14 mouse cellular contexts compared by ENCODE assay signal in genomic region chr4:139341556-139342233, GRCm38 (mm10). TPM values are rescaled to one million over a fixed set of nuclear protein-coding genes. Genes with fewer than 3 reads are reported as not detected.
DNase-seq lines count a peak whose midpoint lies in the region; ATAC-seq and TF ChIP-seq lines count a peak whose summit lies in the region.
"Had no signal": no experiment of that assay in that cellular context is flagged by ENCODE, and none has a peak within 500 bp of the region (broad histone marks: within the 10 kb centered on the region; RNA-seq: fewer than 3 reads in every experiment).

No protein-coding gene starts in this region.

- no peak overlapping the region for H3K4me2 ChIP-seq in kidney, embryonic 14.5 days (replicated peaks; ENCODE audit: low read depth, low read length)
- H3K4me2 ChIP-seq: heart, embryonic 13.5 days; limb, embryonic 15.5 days; midbrain, embryonic 13.5 days; neural tube, embryonic 15.5 days had no signal

- no peaks in the 10 kb centered on the region; the same call in 1 of the 2 replicates for H3K27me3 ChIP-seq in kidney, embryonic 14.5 days (ENCODE audit: control insufficient read depth, insufficient read depth, low read length)

- H3K4me3 ChIP-seq in kidney, embryonic 14.5 days (ENCODE audit: low read length), result no peak overlapping the region
- no peak overlapping the region for H3K4me3 ChIP-seq in bone marrow, adult 2 months (replicated peaks; ENCODE audit: control insufficient read depth, low read depth, low read length)
- H3K4me3 ChIP-seq: heart, embryonic 13.5 days; limb, embryonic 15.5 days; midbrain, embryonic 13.5 days; neural tube, embryonic 15.5 days had no signal

- DNase-seq in kidney, adult 8-10 months, result peak; percentile 44 to 45
- peak; percentile 17 for DNase-seq in Muller cell, postnatal 12 days (ENCODE audit: inconsistent ontology term)
- no peak for DNase-seq in T-cell, adult 2 months (ENCODE audit: low spot score)
- DNase-seq in embryo, embryonic 11 days, result no peak
- DNase-seq in natural killer cell, adult 2 months (ENCODE audit: low spot score in 2 of 2), result no peak
- DNase-seq: layer of hippocampus, postnatal 36 days had no signal

- 77% methylated on average over 7 of the region's 7 CpGs for WGBS in kidney, embryonic 14.5 days
- WGBS in bone marrow, adult 2 months, result 70% methylated on average over 7 of the region's 7 CpGs

- H3K4me1 ChIP-seq in kidney, embryonic 14.5 days (ENCODE audit: control insufficient read depth, insufficient read depth, low read length), result no peaks in the 10 kb centered on the region
- H3K4me1 ChIP-seq in bone marrow, adult 2 months (ENCODE audit: control insufficient read depth, insufficient read depth, low read length), result peaks cover 3% of the 10 kb centered on the region
- H3K4me1 ChIP-seq: midbrain, embryonic 13.5 days; neural tube, embryonic 15.5 days had no signal

- H3K36me3 ChIP-seq in kidney, embryonic 14.5 days (ENCODE audit: control insufficient read depth, insufficient read depth, low read length), result peaks cover 15% of the 10 kb centered on the region

- no peak for ATAC-seq in kidney, embryonic 14.5 days (ENCODE audit: low FRiP score, low TSS enrichment)
- 0 out of 2 replicates have a peak, but pooled peaks have one; percentile 19 for ATAC-seq in monocyte, adult 5-6 weeks (replicated peaks; ENCODE audit: insufficient number of reproducible peaks, low FRiP score, low TSS enrichment, poor library complexity, severe bottlenecking)
- ATAC-seq: hindbrain, postnatal 0 days; midbrain, embryonic 13.5 days had no signal

- H3K27ac ChIP-seq in kidney, embryonic 14.5 days (ENCODE audit: low read depth, low read length), result no peak overlapping the region
- H3K27ac ChIP-seq in bone marrow, adult 2 months (ENCODE audit: control insufficient read depth, insufficient read depth, low read depth, low read length, poor library complexity), result peak overlapping the region; percentile 60
- H3K27ac ChIP-seq: heart, embryonic 13.5 days; hindbrain, postnatal 0 days; limb, embryonic 15.5 days; midbrain, embryonic 13.5 days; neural tube, embryonic 15.5 days had no signal

- TF ChIP-seq POLR2A in bone marrow, adult 2 months (IDR thresholded peaks at IDR 0.05; ENCODE audit: borderline replicate concordance, control insufficient read depth, low read depth, low read length), result no peak

- H3K9me3 ChIP-seq in kidney, embryonic 14.5 days (ENCODE audit: control insufficient read depth, low read length), result no peaks in the 10 kb centered on the region
- H3K9me3 ChIP-seq: heart, embryonic 13.5 days; limb, embryonic 15.5 days; midbrain, embryonic 13.5 days; neural tube, embryonic 15.5 days had no signal

- TF ChIP-seq CTCF in bone marrow, adult 2 months (IDR thresholded peaks at IDR 0.05; ENCODE audit: control insufficient read depth, insufficient read depth, low read length), result no peak

- H3K9ac ChIP-seq in kidney, embryonic 14.5 days (ENCODE audit: low read depth, low read length), result no peak overlapping the region
- H3K9ac ChIP-seq: heart, embryonic 13.5 days; limb, embryonic 15.5 days; midbrain, embryonic 13.5 days; neural tube, embryonic 15.5 days had no signal

RNA-seq across cellular contexts. Expression of gene Mrto4, which starts 10.7 kb away (rescaled TPM):
- 134 and 143 TPM in 2 replicates for polyA plus RNA-seq in kidney, embryonic 14.5 days (2014; fragmentation: Nextera tagmentation; extraction: Ambion mirVana)
- 64.0 and 64.4 TPM in 2 replicates for polyA plus RNA-seq in bone marrow, adult 2 months (2011; ENCODE audit: insufficient read depth, insufficient read length, low replicate concordance, missing spikeins)
- total RNA-seq in monocyte, adult 5-6 weeks (2017), result 20.8 to 41.9 TPM (median 26.8 TPM) in 3 replicates

RNA-seq across cellular contexts. Expression of gene Emc1, which starts 10.7 kb away (rescaled TPM):
- polyA plus RNA-seq in kidney, embryonic 14.5 days (2014; fragmentation: Nextera tagmentation; extraction: Ambion mirVana), result 13.1 and 25.8 TPM in 2 replicates
- polyA plus RNA-seq in bone marrow, adult 2 months (2011; ENCODE audit: insufficient read depth, insufficient read length, low replicate concordance, missing spikeins), result 15.4 and 18.7 TPM in 2 replicates
- 14.3 to 34.6 TPM (median 21.9 TPM) in 3 replicates for total RNA-seq in monocyte, adult 5-6 weeks (2017)

RNA-seq across cellular contexts. Expression of gene Ubr4, which starts 10.7 kb away (rescaled TPM):
- polyA plus RNA-seq in kidney, embryonic 14.5 days (2014; fragmentation: Nextera tagmentation; extraction: Ambion mirVana), result 69.0 and 88.6 TPM in 2 replicates
- 31.7 and 52.8 TPM in 2 replicates for polyA plus RNA-seq in bone marrow, adult 2 months (2011; ENCODE audit: insufficient read depth, insufficient read length, low replicate concordance, missing spikeins)
- total RNA-seq in monocyte, adult 5-6 weeks (2017), result 38.5 to 107 TPM (median 47.9 TPM) in 3 replicates

RNA-seq across cellular contexts. Expression of gene Akr7a5, which starts 31.2 kb away (rescaled TPM):
- 139 and 141 TPM in 2 replicates for polyA plus RNA-seq in kidney, embryonic 14.5 days (2014; fragmentation: Nextera tagmentation; extraction: Ambion mirVana)
- polyA plus RNA-seq in bone marrow, adult 2 months (2011; ENCODE audit: insufficient read depth, insufficient read length, low replicate concordance, missing spikeins), result 10.9 and 12.1 TPM in 2 replicates
- 3.6 to 7.3 TPM (median 4.8 TPM) in 3 replicates for total RNA-seq in monocyte, adult 5-6 weeks (2017)

RNA-seq across cellular contexts. Expression of gene Pqlc2, which starts 31.2 kb away (rescaled TPM):
- 10.4 and 13.3 TPM in 2 replicates for polyA plus RNA-seq in kidney, embryonic 14.5 days (2014; fragmentation: Nextera tagmentation; extraction: Ambion mirVana)
- polyA plus RNA-seq in bone marrow, adult 2 months (2011; ENCODE audit: insufficient read depth, insufficient read length, low replicate concordance, missing spikeins), result 6.4 and 12.2 TPM in 2 replicates
- total RNA-seq in monocyte, adult 5-6 weeks (2017), result 6.1 to 12.0 TPM (median 6.4 TPM) in 3 replicates

Comparison
In these comparisons a context has a peak if more than half of its experiments do, and no peak if none do; other contexts are left out.
1. DNase-seq: peak in kidney, adult 8-10 months (2 of 2) and Muller cell, postnatal 12 days (single experiment); none in T-cell, adult 2 months (single experiment), embryo, embryonic 11 days (single experiment) and natural killer cell, adult 2 months (0 of 2).